Mouse (Mus musculus): ENCODE measurements around the gene Ppp2r5e.

DNA sequence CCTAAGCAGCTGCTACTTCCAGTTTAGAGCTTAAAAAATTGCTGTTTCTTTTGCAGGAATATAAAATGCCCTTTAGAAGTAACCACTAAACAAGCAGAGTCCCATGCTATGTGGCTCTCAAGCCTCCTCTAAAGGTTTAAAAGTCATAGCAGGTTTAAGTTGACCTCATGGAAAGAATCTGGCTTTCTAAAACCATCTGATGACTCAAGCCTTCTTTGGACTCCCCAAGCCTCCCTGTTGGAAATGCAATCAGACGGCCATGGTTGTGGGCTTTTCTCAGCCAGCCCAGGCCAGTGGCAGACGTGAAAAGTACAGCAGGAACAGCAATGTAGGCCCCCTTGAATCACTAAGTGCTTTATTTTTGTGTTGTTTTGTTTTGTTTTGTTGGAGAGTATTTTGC lies 51.4 kb downstream of the Ppp2r5e start:
- TF ChIP-seq CTCF (IDR thresholded peaks at IDR 0.05) (no peak), POLR2A (IDR thresholded peaks at IDR 0.05; ENCODE audit: insufficient read depth, low read depth, low read length) (no peak)
